Comparison of ENCODE assay signal across 8 mouse cellular contexts in genomic region chr4:117926545-117927482, GRCm38 (mm10). TPM values are rescaled to one million over a fixed set of nuclear protein-coding genes. Genes with fewer than 3 reads are reported as not detected.
DNase-seq lines count a peak whose midpoint lies in the region; ATAC-seq and TF ChIP-seq lines count a peak whose summit lies in the region.

No protein-coding gene starts in this region.

- H3K4me1 ChIP-seq in lung, embryonic 14.5 days (ENCODE audit: insufficient read depth), result peaks cover 11% of the 10 kb centered on the region
- peaks cover 36% of the 10 kb centered on the region for H3K4me1 ChIP-seq in heart, embryonic 16.5 days (ENCODE audit: control insufficient read depth, insufficient read depth, low read length)
- H3K4me1 ChIP-seq in midbrain, embryonic 11.5 days (ENCODE audit: control insufficient read depth, insufficient read depth, low read length), result peaks cover 23% of the 10 kb centered on the region
- H3K4me1 ChIP-seq in stomach, embryonic 16.5 days (ENCODE audit: control insufficient read depth, insufficient read depth, low read length), result peaks cover 21% of the 10 kb centered on the region

- TF ChIP-seq CTCF in lung, embryonic 14.5 days (IDR thresholded peaks at IDR 0.05; ENCODE audit: low read depth), result no peak

- H3K27ac ChIP-seq in lung, embryonic 14.5 days (ENCODE audit: low read depth), result no peak overlapping the region
- H3K27ac ChIP-seq in heart, embryonic 16.5 days (ENCODE audit: low read length), result no peak overlapping the region
- H3K27ac ChIP-seq in midbrain, embryonic 11.5 days (ENCODE audit: low read depth, low read length), result no peak overlapping the region
- H3K27ac ChIP-seq in stomach, embryonic 16.5 days (ENCODE audit: low read length), result no peak overlapping the region

- no peaks in the 10 kb centered on the region for H3K9me3 ChIP-seq in lung, embryonic 14.5 days (ENCODE audit: low read depth, low read length)
- H3K9me3 ChIP-seq in heart, embryonic 16.5 days (replicated peaks; ENCODE audit: control insufficient read depth, low read length), result no peaks in the 10 kb centered on the region
- H3K9me3 ChIP-seq in midbrain, embryonic 11.5 days (ENCODE audit: control insufficient read depth, low read length), result no peaks in the 10 kb centered on the region
- no peaks in the 10 kb centered on the region for H3K9me3 ChIP-seq in stomach, embryonic 16.5 days (replicated peaks; ENCODE audit: control insufficient read depth, low read length)

- peak overlapping the region; percentile 95 for H3K4me2 ChIP-seq in lung, embryonic 14.5 days
- peak overlapping the region; percentile 95 for H3K4me2 ChIP-seq in heart, embryonic 16.5 days (ENCODE audit: low read depth, low read length)
- H3K4me2 ChIP-seq in midbrain, embryonic 11.5 days, result peak overlapping the region; percentile 78
- H3K4me2 ChIP-seq in stomach, embryonic 16.5 days (ENCODE audit: low read depth, low read length), result peak overlapping the region; percentile 87

- H3K27me3 ChIP-seq in lung, embryonic 14.5 days (ENCODE audit: insufficient read depth, low read length), result peaks cover 35% of the 10 kb centered on the region
- H3K27me3 ChIP-seq in heart, embryonic 16.5 days (ENCODE audit: control insufficient read depth, insufficient read depth, low read length), result peaks cover 46% of the 10 kb centered on the region
- peaks cover 56% of the 10 kb centered on the region for H3K27me3 ChIP-seq in midbrain, embryonic 11.5 days (ENCODE audit: control insufficient read depth, insufficient read depth, low read length)
- H3K27me3 ChIP-seq in stomach, embryonic 16.5 days (ENCODE audit: control insufficient read depth, insufficient read depth, low read length), result 0 out of 2 replicates have a peak, but pooled peaks cover 7% of the 10 kb centered on the region

- no peaks in the 10 kb centered on the region for H3K36me3 ChIP-seq in lung, embryonic 14.5 days (ENCODE audit: insufficient read depth)
- H3K36me3 ChIP-seq in heart, embryonic 16.5 days (ENCODE audit: control insufficient read depth, insufficient read depth), result no peaks in the 10 kb centered on the region
- no peaks in the 10 kb centered on the region for H3K36me3 ChIP-seq in midbrain, embryonic 11.5 days (ENCODE audit: control insufficient read depth, insufficient read depth, low read length)
- no peaks in the 10 kb centered on the region for H3K36me3 ChIP-seq in stomach, embryonic 16.5 days (ENCODE audit: control insufficient read depth, insufficient read depth, low read length)

- peak; percentile 33; the same call in 1 of the 2 replicates for ATAC-seq in lung, embryonic 14.5 days (ENCODE audit: insufficient read depth)
- ATAC-seq in heart, embryonic 16.5 days (replicated peaks; ENCODE audit: extremely low read depth, insufficient read depth, low FRiP score), result peak; percentile 33; the same call in 1 of the 2 replicates
- peak; percentile 70 for ATAC-seq in midbrain, embryonic 11.5 days (ENCODE audit: low FRiP score)
- peak; percentile 56; the same call in 1 of the 2 replicates for ATAC-seq in stomach, embryonic 16.5 days (ENCODE audit: insufficient read depth, low FRiP score)
- ATAC-seq in erythroid progenitor cell, adult 5-6 weeks (replicated peaks; ENCODE audit: low FRiP score, poor library complexity, severe bottlenecking), result no peak

- peak overlapping the region; percentile 44 for H3K4me3 ChIP-seq in lung, embryonic 14.5 days (ENCODE audit: low read depth, low read length)
- H3K4me3 ChIP-seq in heart, embryonic 16.5 days (ENCODE audit: low read length), result peak overlapping the region; percentile 58
- peak overlapping the region; percentile 43 for H3K4me3 ChIP-seq in midbrain, embryonic 11.5 days (ENCODE audit: low read depth, low read length)
- H3K4me3 ChIP-seq in stomach, embryonic 16.5 days (replicated peaks; ENCODE audit: low read length), result peak overlapping the region; percentile 44

- H3K9ac ChIP-seq in lung, embryonic 14.5 days, result peak overlapping the region; percentile 42
- H3K9ac ChIP-seq in heart, embryonic 16.5 days (ENCODE audit: low read length), result peak overlapping the region; percentile 69
- H3K9ac ChIP-seq in midbrain, embryonic 11.5 days (ENCODE audit: low read length), result peak overlapping the region; percentile 55
- peak overlapping the region; percentile 69 for H3K9ac ChIP-seq in stomach, embryonic 16.5 days (ENCODE audit: low read length)

- intact Hi-C loops in left cerebral cortex, postnatal 36 days (cut with DNase I), result loop anchor here (5.0 kb wide), 1 partner anchor 135 kb away; no protein-coding TSS in a partner anchor

- 2% methylated on average over 71 of the region's 71 CpGs for WGBS in lung, embryonic 14.5 days
- 2% methylated on average over 69 of the region's 71 CpGs for WGBS in heart, embryonic 16.5 days
- WGBS in midbrain, embryonic 11.5 days, result under 1% methylated on average over 63 of the region's 71 CpGs
- 3% methylated on average over 71 of the region's 71 CpGs for WGBS in stomach, embryonic 16.5 days

- peak; percentile 78 for DNase-seq in lung, embryonic 14.5 days
- DNase-seq in lung, postnatal 25 days (ENCODE audit: low spot score), result no peak
- peak; percentile 43 to 44 for DNase-seq in cerebellum, postnatal 36 days
- peak; percentile 64 to 80 for DNase-seq in left cerebral cortex, postnatal 36 days (ENCODE audit: low spot score in 2 of 2)
- DNase-seq in midbrain, embryonic 11.5 days (ENCODE audit: low spot score, missing footprints), result peak; percentile 91

RNA-seq across cellular contexts. Expression of gene Artn, which starts 2.7 kb away (rescaled TPM):
- polyA plus RNA-seq in lung, embryonic 14.5 days (2014; fragmentation: Nextera tagmentation; extraction: Ambion mirVana), result 2.5 and 3.3 TPM in 2 replicates
- 0.70 and 0.85 TPM in 2 replicates for polyA plus RNA-seq in heart, embryonic 16.5 days (2015; fragmentation: Nextera tagmentation; extraction: Ambion mirVana)
- total RNA-seq in left cerebral cortex, postnatal 36 days (2021), result 1 to 10 TPM; 3.1 TPM
- 0.40 and 0.53 TPM in 2 replicates for polyA plus RNA-seq in midbrain, embryonic 11.5 days (2014; fragmentation: Nextera tagmentation; extraction: Ambion mirVana)
- polyA plus RNA-seq in stomach, embryonic 16.5 days (2015; fragmentation: Nextera tagmentation; extraction: Ambion mirVana), result 5.3 and 7.8 TPM in 2 replicates
- 12.2 and 14.8 TPM in 2 replicates for total RNA-seq in erythroid progenitor cell, adult 5-6 weeks (2015; ENCODE audit: low replicate concordance)
- total RNA-seq in erythroid progenitor cell, adult 5-6 weeks (2017; ENCODE audit: low replicate concordance), result 12.0 and 13.0 TPM in 2 replicates

RNA-seq across cellular contexts. Expression of gene Ipo13, which starts 12.0 kb away (rescaled TPM):
- 39.2 and 44.2 TPM in 2 replicates for polyA plus RNA-seq in lung, embryonic 14.5 days (2014; fragmentation: Nextera tagmentation; extraction: Ambion mirVana)
- 43.7 and 49.4 TPM in 2 replicates for polyA plus RNA-seq in heart, embryonic 16.5 days (2015; fragmentation: Nextera tagmentation; extraction: Ambion mirVana)
- total RNA-seq in left cerebral cortex, postnatal 36 days (2021), result 100 to 1,000 TPM; 119 to 122 TPM
- polyA plus RNA-seq in midbrain, embryonic 11.5 days (2014; fragmentation: Nextera tagmentation; extraction: Ambion mirVana), result 49.0 and 54.7 TPM in 2 replicates
- 42.4 and 43.8 TPM in 2 replicates for polyA plus RNA-seq in stomach, embryonic 16.5 days (2015; fragmentation: Nextera tagmentation; extraction: Ambion mirVana)
- 10.5 and 19.1 TPM in 2 replicates for total RNA-seq in erythroid progenitor cell, adult 5-6 weeks (2015; ENCODE audit: low replicate concordance)
- total RNA-seq in erythroid progenitor cell, adult 5-6 weeks (2017; ENCODE audit: low replicate concordance), result 14.5 and 17.9 TPM in 2 replicates

RNA-seq across cellular contexts. Expression of gene Dph2, which starts 35.0 kb away (rescaled TPM):
- polyA plus RNA-seq in lung, embryonic 14.5 days (2014; fragmentation: Nextera tagmentation; extraction: Ambion mirVana), result 21.4 and 21.7 TPM in 2 replicates
- 12.5 and 15.1 TPM in 2 replicates for polyA plus RNA-seq in heart, embryonic 16.5 days (2015; fragmentation: Nextera tagmentation; extraction: Ambion mirVana)
- 10 to 100 TPM in 1 of 2 experiments, 1 to 10 TPM in 1; 6.6 to 10.8 TPM for total RNA-seq in left cerebral cortex, postnatal 36 days (2021)
- polyA plus RNA-seq in midbrain, embryonic 11.5 days (2014; fragmentation: Nextera tagmentation; extraction: Ambion mirVana), result 23.9 and 27.7 TPM in 2 replicates
- polyA plus RNA-seq in stomach, embryonic 16.5 days (2015; fragmentation: Nextera tagmentation; extraction: Ambion mirVana), result 16.5 and 19.4 TPM in 2 replicates
- 0.72 and 0.84 TPM in 2 replicates for total RNA-seq in erythroid progenitor cell, adult 5-6 weeks (2015; ENCODE audit: low replicate concordance)
- total RNA-seq in erythroid progenitor cell, adult 5-6 weeks (2017; ENCODE audit: low replicate concordance), result 1.2 and 5.9 TPM in 2 replicates

RNA-seq across cellular contexts. Expression of gene Atp6v0b, which starts 39.7 kb away (rescaled TPM):
- polyA plus RNA-seq in lung, embryonic 14.5 days (2014; fragmentation: Nextera tagmentation; extraction: Ambion mirVana), result 139 and 150 TPM in 2 replicates
- polyA plus RNA-seq in heart, embryonic 16.5 days (2015; fragmentation: Nextera tagmentation; extraction: Ambion mirVana), result 229 and 244 TPM in 2 replicates
- 100 to 1,000 TPM; 432 to 445 TPM for total RNA-seq in left cerebral cortex, postnatal 36 days (2021)
- polyA plus RNA-seq in midbrain, embryonic 11.5 days (2014; fragmentation: Nextera tagmentation; extraction: Ambion mirVana), result 214 and 216 TPM in 2 replicates
- polyA plus RNA-seq in stomach, embryonic 16.5 days (2015; fragmentation: Nextera tagmentation; extraction: Ambion mirVana), result 224 and 241 TPM in 2 replicates
- total RNA-seq in erythroid progenitor cell, adult 5-6 weeks (2015; ENCODE audit: low replicate concordance), result 288 and 327 TPM in 2 replicates
- 61.0 and 77.4 TPM in 2 replicates for total RNA-seq in erythroid progenitor cell, adult 5-6 weeks (2017; ENCODE audit: low replicate concordance)

RNA-seq across cellular contexts. Expression of gene B4galt2, which starts 43.5 kb away (rescaled TPM):
- polyA plus RNA-seq in lung, embryonic 14.5 days (2014; fragmentation: Nextera tagmentation; extraction: Ambion mirVana), result 27.6 and 31.8 TPM in 2 replicates
- 8.6 and 9.5 TPM in 2 replicates for polyA plus RNA-seq in heart, embryonic 16.5 days (2015; fragmentation: Nextera tagmentation; extraction: Ambion mirVana)
- total RNA-seq in left cerebral cortex, postnatal 36 days (2021), result 100 to 1,000 TPM in 1 of 2 experiments, 10 to 100 TPM in 1; 95.6 to 107 TPM
- polyA plus RNA-seq in midbrain, embryonic 11.5 days (2014; fragmentation: Nextera tagmentation; extraction: Ambion mirVana), result 26.8 and 29.1 TPM in 2 replicates
- polyA plus RNA-seq in stomach, embryonic 16.5 days (2015; fragmentation: Nextera tagmentation; extraction: Ambion mirVana), result 11.4 and 14.6 TPM in 2 replicates
- not detected in 2 replicates for total RNA-seq in erythroid progenitor cell, adult 5-6 weeks (2015; ENCODE audit: low replicate concordance)
- 0.45 TPM in 1 of 2 replicates, not detected in the other for total RNA-seq in erythroid progenitor cell, adult 5-6 weeks (2017; ENCODE audit: low replicate concordance)
